Mouse (Mus musculus) neural tube, embryonic 10.5 days (tissue): ENCODE results near the gene Trmt11.
"Not testable (repeated sequence)": the region's sequence is repeated elsewhere in the genome, so short reads cannot be mapped to it uniquely, and the experiment has no call there.

Experiments
- DNase-seq: peaks from one replicate; pipeline ENCODE4 v3.0.0-alpha.2; 2017; ENCODE audit warnings: low spot score; ENCODE audit errors: extremely low spot score

Gene Trmt11

DNA sequence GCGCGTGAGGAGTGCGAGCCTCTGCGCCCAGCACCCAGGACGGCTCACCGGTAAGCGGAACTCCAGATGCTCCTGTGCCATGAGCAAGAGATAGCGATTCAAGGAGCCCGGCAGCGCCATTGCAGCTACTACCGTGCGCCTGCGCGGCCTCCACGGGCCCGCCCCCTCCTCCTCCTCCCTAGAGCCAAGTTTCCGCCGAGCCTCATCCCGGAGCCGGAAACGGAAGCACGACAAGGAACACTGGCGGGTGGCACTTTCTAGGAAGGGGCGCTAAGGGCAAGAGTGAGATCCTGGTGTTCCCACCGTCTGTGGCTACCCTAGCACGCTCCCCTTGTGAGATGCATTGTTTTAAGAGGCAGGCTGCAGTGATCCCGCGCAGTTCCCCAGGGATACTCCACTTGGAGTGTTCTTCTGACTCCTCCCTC, at the start of gene Trmt11:
TSS of gene Trmt11 (minus strand) at position 208 of the 425 bp plus-strand sequence.
- DNase-seq = peak; percentile 91

DNA sequence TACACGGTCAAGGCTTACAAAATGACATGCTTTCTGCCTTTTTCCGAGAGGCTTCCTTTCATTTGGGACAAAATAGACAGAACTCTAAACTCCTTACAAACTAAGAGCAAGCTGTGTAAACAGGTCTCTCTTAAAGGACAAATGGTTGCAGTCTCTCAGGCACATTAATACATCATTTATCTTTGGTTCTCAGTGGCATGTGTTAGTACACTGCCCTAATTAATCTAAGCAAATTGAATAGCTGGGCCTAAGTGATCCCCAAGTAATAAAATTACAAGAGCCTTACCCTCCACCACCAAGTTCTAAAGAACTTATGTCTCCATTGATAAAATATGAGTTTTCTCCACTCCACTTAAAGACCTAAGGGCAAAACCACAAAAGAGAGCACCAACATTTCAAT, 47.1 kb upstream of the Trmt11 start:
- DNase-seq = no peak

DNA sequence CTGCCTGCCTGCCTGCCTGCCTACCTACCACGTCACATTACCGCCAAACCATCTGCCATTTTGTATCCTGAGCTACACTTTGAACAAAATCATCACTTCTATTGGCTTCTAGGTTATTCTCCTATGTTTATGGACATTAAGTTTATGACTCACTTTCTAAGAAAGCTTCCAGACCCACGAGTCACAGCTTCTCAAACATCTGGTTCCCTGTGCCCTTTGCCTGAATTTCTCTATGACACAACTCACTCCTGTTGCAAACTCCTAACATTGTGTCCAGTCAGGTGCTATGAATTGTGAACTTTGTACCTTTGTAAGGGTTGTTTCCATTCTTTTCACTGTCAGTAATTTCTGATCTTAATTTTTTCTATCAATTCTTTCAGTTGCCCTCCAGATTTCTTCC, 37.7 kb upstream of the Trmt11 start:
- DNase-seq = no peak

DNA sequence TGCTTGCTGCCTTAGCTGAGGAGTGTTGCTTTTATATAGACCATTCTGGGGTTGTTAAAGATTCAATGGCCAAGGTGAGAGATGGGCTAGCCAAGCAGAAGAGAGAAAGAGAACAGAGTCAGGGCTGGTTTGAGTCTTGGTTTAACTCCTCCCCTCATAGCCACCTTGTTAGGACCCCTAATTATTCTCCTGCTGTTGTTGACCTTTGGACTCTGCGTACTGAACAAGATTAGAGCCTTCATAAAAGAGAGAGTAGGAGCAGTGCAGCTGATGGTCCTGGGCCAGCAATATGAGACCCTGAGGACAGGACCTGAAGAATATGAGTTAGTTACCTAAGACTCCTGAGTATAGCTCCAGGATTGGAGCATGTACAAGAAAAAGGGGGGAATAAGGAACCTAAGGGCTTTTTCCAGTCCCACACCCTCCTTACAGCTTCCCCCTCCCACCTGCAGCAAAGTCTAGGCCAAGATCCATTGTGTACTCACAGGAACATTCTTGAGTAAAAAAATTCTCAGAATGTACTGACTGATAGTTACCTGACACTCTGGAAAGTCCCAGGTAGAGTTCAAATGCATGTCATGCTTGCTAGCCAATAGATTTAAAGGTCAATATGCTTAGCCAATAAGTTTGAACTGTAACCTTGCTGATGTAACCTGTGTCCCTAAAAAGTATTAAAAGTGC, 36.1 kb upstream of the Trmt11 start:
- DNase-seq = not testable (repeated sequence)

DNA sequence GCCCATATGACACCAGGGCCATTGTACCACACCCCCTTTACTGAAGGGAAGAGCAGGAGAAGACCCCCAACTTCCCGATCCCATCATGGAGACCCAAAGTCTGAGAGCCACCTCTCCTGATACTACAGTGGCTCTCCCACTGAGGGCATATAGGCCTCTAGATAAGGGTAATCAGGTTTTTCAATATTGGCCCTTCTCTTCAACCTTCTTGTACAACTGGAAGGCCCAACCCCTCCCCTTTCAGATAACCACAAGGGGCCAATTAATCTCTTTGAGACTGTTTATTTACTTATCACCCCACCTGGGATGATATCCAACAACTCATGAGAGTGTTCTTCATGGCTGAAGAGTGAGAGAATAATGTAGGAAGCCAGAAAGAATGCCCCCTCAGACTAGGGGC, 32.2 kb upstream of the Trmt11 start:
- no peak for DNase-seq

DNA sequence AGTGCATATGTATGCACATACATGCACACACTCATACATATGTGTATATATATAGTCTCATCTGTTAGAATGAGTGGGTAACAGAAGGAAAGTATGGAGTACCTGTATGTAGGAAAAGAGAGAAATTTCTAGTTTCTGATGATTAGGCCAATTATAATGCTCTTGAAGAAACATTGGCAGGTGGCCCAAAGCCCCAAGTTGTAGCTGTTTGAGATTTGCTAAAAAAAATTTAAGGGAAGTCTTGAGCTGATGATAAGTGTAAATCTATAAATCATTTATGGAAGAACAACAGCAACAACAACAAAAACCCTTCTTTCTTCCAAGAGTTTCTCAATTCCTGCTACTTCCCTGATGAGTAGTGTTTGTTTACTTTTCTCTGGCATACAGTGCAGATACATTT, 29.4 kb upstream of the Trmt11 start:
- no peak for DNase-seq

DNA sequence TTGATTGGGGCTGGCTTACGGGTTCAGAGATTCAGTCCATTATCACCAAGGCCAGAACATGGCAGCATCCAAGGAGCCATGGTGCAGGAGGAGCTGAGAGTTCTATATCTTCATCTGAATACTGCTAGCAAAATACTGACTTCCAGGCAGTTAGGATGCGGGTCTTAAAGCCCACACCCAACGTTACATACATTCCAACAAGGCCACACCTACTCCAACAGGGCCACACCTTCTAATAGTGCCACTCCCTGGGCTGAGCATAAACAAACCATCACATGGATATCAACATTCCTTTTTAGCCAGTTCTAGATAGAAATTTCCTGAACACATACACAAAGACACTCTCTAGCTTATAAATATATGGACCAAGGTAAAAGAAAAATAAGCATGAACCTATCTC, 29.0 kb upstream of the Trmt11 start, which contains the start of gene Hint3:
TSS of gene Hint3 (minus strand) at position 120 of the 400 bp plus-strand sequence.
- no peak for DNase-seq

DNA sequence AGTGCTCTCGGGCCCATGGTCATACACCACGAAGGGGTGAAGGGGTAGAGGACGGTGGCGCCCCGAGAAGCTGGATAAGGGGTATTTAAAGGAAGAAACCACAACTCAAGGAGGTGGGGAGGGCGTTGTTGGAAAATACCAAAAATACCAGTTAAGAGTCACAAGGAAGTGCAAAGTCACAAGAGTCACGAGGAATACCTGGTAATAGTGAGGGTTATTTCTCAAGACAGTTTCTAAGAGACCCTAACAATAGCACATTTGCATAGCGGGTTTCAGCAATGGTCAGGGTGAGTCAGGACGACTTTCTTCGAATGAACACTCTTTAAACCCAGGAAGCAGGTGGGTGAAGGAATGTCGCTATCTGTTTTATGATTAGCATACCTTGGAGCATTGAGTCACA, 27.9 kb upstream of the Trmt11 start:
- DNase-seq = not testable (repeated sequence)

DNA sequence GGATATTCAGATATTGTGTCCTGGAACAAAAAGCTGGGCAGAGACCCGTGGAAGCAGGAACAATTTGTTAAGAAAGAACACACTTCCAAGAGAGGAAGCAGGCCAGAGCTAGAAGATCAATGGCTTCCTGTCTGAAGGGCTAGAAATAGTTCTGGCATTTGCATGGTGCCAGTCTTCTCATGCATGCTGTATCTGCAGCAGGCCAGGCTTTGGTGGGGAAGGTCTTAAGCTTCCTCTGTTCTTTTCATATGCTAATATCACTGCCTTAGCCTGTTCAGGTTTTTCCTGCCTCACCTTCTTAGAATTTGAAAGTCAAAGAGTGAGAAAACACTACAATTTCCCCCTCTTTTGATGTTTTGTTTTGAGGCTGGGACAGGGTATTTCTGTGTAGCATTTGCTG, 27.0 kb upstream of the Trmt11 start:
- DNase-seq = no peak

DNA sequence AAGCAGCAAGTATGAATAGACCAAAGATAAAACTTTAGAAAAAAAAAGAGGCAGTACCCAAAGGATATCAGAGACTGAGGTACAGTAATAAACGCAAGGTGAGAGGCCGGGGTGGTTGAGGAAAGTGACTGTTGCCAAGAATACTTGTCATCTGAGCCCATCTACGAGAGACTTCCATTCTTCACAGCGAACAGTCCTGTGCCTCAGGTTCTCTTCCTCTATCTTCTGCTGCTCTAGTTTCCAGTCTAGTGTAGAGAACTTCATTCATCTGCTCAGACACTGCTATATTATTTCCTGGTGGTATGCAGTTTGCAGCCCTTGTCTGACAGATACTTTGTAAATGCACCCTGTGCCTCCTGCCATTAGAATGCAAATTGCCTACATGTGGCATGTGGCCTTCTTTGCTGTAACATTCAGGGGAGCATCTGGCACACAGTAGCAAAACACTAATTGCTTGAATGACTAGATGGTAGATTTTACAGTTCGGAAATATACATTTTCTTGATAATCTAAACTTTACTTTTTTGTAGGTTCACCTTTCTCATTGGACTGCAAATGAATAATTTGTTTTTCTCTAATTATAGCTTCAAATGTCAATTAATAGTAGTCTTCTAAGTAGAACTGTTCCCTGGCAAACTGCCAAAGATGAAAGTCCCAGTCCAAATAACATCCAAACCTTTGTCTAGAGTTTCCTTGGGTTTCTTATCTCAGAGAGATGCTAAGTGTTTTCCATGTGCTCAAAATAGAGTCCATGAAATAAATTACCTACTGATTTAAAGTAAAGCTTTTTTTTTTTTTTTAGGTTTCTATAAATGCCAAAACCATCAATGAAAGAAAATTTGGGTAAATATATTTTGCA, 23.8 kb upstream of the Trmt11 start:
- DNase-seq = no peak

DNA sequence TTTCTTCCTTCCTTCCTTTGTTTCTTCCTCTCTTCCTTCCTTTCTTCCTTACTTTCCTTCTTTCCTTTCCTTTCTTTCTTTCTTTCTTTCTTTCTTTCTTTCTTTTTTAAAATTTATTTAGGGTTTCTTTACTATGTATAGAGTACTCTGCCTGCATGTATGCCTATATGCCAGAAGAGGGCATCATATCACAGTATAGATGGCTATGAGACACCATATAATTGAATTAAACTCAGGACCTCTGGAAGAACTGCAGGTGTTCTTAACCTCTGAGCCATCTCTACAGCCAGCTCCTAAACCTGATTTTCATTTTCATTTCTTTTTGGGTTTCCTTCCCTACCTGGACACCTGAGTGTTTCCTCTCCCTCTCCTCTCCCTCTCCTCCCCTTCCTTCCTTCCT, 22.4 kb upstream of the Trmt11 start:
- no peak for DNase-seq

DNA sequence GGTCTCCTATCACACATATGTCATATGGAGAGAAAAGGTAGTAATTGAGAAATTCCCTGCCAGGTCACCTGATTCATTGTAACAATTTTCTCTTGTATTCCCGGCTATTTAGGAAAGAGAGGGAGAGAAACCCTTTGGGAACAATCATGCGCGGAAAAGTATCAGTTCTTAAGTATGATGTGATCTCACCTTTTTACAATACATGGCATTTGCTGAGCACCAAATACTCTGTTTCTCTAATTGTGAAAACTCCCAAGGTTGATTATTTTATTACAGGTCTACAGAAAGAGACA, 18.3 kb upstream of the Trmt11 start:
- DNase-seq = no peak

DNA sequence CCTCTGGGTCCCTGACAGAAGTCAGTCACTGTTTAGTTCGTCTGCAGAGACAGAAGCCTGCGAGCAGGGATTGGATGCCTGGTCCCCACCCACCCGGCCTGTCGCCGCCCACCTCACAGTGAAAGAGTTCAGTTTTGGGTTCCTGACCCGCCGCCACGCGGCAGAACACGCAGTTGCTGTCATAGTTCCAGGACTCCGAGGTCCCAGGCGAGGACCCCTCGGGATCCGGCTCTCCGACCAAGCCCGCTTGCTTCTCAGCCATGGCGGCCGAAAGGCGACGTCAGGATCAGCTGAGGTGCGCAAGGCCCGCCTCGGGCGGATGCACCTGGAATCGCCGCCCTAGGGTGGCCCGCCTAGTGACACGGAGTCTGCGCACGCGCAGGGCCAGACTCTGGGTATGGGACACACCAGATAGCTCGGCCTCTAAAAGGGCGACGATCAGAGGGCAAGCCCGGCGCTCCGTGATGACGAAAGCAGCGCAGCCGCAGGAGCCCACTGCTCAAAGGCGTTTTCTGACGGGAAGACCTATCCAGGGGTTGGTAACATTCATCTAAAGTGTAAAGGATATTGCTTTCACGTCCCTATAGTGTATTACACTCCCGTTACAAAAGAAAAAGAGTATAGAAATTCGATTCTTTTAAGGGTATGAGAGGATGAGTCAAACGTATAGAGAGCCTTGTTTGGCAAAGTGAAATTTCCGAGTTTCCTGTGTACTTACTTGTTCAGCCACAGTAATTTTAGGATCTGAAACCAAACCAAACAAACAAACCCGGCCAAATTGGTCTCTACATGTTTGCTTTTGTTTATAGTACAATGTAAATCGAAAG, 17.8 kb upstream of the Trmt11 start:
- peak; percentile 98 for DNase-seq

DNA sequence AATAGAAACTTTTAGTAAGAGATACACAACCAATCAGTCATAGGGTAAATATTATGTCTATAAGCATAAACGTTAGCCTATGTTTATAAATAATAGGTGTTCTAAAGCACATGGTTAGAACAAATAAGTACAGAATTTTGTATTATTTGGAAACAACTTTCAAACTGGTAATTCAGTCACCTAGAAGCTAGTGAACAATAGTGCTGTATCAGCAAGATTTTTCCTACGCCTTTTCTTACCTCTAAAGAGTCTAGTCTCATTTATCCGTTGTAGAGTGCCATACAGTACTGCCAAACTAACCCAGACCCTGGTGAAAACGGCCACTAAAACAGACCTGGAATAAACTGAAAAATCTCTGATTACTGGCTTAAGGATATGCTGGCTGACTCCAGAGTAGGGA, 12.5 kb upstream of the Trmt11 start:
- no peak for DNase-seq

DNA sequence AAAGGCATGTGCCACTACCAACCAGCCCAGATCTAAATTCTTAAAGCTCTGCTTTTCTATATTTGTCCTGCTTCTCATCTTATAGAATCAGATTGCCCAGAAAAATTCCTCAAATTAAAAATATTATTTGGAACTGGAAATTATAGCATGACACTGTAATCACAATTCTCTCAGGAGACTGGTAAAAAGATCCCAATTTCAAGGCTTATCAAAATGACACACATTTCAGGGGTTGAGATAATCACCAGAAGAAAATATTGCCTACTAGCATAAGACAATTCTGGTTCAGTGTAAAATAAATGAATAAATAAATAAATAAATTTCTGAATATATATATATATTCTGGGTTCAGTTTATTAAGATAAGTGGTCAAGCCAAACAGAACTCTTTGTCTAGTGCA, 9.1 kb upstream of the Trmt11 start:
- no peak for DNase-seq

DNA sequence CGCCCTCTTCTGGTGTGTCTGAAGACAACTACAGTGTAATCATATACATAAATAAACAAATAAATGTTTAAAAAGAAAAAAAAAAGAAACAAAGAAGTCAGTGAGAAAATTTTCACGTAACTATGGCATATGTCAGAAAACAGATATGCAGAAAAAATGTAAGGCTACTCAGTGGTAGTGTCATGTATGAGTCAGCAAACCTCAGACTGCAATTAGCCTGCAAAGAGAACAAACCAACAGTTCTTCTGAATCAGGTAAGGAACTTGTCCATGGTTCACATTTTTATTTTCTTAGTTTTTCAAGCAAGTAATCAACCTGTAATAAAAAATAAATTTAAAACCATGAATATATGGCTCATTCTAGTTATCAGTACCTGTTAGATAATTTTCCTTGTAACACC, 7.6 kb upstream of the Trmt11 start:
- DNase-seq = no peak

DNA sequence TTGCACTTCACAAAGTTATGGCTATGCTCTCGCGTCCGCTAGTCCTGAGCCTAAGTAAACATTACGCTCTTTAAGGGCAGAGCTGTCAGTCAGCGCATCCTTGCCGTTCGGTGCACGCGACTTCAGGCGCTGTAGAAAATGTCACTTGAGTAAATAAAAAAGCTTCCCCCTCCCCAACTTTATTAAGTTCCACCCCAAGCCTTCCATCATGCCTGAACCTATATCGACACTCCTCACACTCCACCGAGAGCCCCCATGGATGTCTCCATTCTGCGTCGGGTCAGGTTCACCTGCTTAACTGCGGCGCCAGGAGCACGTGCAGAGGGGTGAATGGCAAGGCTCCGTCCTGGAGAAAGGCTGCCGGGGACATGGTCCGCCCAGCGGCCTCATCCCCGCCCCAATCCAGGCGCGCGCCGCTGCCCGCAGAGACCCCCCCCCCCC, 435 bp downstream of the Trmt11 start:
- no peak for DNase-seq

DNA sequence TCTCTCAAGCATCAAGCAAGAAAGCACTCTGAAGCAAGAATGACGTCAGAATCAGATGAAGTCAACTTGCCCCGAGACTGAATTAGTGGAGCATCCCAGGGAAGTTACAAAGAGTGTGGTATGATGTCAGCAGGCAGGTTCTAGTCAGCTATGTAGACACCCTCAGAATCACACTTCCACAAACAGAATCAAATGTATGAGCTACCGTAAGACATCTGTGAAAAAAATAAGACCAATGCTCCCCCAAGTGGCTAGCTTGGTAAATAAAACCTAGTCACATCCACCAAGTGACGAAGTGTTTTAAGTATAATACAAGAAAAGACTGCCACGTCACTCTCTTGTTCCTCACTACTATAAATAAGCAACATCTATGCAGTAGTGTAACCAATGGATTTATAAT, 13.5 kb downstream of the Trmt11 start:
- DNase-seq = no peak

DNA sequence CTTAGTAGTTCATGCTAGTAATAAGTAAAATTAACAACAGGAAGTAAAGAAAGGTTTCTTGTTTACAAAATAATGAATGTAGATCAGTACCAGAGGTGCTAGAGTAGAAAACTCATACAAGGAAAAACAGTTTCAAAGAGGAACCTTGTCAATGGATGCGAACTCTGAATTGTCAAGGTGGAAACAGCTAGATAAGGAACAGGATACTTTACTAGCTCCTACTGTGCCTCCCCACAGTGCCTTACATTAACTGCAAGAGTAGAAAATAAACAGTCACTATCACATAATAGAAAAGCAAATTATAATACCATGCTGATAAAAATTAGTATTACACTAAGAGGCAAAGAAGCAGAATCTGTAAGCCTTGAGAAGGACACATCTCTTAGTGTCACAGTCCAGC, 14.9 kb downstream of the Trmt11 start:
- DNase-seq = no peak

DNA sequence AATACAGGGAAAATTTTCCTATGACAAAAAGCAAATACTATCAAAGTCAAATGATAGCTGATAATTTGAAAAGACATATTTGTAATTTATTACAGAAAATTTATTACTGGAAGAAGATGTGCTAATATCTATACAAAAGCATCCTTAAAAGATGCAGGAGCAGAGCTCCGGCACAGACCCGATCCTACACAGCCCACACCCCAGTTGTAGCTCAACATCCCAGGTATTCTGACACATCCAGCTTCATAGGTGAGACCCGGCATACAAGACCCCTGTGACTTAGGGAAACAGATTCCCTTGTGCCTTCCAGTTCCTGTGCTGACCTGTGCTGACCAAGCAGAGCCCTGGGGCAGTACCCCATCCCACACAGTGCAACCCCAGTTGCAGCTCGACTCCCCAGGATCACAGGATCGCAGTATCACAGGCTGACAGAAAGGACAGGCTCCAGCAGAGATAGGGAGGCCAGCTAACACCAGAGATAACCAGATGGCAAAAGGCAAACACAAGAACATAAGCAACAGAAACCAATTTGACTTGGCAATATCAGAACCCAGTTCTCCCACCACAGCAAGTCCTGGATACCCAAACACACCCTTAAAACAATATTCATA, 22.8 kb downstream of the Trmt11 start:
- no peak for DNase-seq

DNA sequence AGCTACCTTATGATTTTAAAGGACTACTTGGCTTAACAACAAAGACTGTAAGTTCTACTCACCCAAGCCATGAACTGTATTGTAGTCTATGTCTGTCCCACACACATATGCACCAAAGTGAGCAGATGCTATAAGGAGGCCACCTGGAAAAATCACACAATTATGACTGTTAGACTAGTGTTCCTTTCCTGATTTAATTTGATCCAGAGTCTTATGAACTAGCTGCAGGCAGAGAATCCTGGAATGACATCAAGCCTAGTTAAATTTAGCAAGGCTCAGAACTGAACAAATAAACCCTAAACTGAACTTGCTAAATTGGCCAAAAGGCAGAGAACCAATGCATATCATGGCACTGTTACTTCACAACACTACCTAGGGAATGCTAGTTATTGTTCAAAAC, 34.2 kb downstream of the Trmt11 start:
- DNase-seq = no peak

DNA sequence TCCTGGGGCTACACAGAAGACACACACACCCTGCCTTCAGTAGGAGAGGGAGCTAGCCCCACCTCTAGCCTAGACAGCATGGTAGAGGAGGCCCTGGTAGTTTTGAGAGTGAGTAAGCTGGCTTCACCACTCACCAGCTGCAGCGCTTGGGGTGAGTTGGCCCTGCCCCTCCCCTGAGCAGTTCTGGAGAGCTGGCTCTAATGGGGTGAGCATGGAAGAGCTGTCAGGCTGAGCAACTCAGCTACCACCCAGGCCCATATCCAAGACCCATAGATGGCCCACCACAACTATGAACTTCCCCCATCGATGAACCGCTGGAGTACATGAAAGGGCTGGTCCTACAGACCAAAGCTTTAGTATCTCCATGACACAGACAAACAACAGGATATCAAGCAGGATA, 35.9 kb downstream of the Trmt11 start:
- DNase-seq = no peak
